Mouse (Mus musculus) brain, embryonic 18.5 days (tissue): ENCODE measurements around the gene Pigz.
"Not testable (repeated sequence)": the region's sequence is repeated elsewhere in the genome, so short reads cannot be mapped to it uniquely, and the experiment has no call there.

ENCODE experiments used
- DNase-seq: peaks from one replicate; pipeline ENCODE4 v3.0.0-alpha.2; 2012; ENCODE audit warnings: low read depth, low spot score

The Pigz gene

DNA sequence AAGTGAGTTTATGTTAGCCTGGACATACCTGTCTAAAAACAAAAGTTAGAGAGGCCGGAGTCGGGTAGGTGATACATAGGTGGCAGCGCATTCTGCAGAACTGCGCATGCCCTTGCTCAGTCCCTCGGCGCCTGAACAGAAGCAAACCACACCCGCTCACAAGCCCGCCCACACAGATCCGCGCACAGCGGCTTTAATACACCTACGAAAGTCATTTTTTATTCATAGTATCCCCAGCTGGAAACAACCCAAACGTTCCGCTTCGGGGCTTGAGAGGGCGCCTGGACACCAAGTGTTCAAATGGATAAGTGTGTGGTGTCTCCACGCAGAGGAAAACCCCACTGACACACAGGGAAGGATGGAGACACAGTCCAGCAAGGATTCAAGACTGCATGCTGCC lies 2.3 kb upstream of the Pigz start:
- DNase-seq, result no peak

DNA sequence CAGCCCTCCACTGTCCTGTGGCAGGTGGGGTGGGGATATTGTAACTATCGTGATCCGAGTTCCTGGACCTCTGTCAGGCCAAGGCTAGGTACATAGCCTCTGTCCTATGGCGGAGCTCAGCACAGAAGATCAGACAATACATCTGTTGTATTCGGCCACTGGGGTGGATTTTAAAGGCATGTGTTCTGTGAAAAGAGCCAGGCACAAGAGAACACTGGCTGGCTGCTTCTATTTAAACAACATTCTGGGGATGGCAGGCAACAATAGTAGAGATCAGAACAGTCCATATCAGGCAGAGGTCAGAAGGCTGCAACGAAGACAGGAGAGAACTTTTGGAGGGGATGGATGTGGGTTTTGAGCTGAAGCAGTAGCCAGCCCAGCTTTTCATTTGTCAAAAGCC lies 1.4 kb upstream of the Pigz start:
- DNase-seq, result no peak

DNA sequence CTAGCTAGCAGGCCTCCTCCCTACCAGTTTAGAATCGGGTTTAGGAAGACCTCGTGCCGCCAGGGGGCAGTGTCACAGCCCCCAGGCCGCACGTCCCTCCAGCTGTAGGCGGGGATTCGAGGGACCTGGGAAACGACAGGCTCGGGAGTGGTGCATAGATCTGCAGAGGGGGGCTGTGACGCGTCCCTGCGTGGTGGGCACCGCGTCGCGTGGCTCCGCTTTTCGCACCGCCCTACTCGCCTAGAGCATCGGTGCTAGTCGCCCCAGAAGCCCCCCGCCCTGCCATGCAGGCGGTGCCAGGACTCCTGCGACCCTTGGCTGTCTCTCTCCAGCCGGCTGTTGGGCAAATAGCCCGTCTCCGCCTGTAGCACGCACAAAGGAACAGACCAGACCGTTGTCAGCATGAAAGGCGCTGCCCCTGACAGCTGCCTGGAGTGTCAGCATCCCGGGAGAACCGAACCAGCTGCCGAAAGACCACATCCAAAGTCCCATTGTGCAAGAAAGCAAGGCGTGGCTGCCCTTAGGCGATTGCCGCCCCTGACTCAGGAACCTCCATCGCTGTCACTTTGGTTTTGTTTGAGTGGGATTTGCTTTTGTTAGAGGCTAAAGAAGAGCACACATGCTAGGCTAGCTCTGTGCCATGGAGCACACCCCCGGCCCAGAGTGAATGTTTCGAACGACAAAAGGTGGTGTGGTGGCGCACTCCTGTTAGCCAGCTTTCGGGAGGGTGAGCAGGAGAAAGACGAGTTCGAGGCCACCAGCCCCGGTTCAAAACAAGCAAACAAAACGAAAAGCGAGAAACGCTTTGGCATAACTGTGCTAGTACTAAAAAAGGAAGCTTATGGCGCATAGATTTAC lies 582 bp upstream of the Pigz start:
- peak; percentile 94 for DNase-seq

DNA sequence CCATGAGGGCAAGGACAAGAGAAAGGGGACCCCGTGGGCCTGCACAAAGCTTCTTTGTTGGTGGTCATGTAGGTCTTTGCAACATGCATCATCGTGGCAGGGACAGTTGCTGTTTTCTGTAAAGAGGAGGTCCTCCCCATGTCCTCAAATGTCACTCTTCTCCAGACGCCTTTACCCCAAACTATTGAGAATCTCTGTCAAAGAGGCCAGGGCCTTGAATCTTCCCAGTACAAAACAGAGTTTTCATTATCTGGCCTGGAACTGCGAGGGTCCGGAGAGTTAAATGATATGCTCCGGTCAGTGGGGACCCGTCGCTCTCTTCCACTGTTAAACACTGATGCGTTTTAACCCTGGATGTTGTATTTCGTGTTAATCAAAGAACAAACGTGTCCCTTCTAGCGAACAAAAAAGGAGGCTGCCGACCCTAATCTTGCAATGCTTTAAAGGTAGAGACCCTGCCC lies 929 bp downstream of the Pigz start:
- DNase-seq, result no peak

DNA sequence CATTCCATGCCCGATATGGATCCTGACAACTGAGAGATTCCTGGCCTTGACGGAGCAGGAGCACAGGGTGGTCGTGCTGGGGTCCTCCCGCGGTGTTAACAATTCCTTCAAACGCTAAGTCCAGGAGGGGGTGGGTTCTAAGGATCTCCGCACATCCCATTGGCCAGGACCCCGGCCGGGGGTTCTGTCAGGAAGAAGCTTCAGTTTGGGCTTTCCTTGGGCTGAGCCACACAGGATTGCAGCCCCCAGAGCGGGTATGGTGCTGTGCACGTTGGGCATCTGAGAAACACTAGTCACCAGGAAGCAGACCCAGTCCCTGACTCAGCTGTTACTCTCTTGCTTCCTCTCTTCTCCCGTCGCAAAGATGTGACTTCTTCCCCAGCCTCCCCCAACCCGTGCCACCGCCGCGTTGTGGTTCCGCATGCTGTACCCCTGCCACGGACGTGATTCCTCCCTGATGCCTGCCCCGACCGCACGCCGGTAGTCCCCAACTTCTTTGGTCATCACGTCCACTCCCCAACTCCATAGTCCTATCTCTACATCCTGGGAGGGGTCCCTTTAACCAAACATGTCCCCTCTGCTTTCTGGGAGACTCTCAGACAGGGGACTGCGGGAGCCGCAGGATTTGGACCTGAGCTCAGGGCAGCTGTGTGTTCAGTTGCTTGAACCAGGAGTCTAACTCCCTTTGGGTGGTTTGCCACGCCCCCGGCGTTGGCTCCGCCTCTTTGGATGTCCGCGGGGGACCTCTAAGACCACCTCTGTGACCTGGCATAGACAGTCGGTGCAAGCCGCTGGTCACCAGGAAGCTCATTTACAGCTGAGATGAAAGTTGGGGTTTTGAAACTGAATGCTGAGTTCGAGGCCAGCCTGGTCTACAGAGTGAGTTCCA lies 1.7 kb downstream of the Pigz start:
- DNase-seq, result no peak

DNA sequence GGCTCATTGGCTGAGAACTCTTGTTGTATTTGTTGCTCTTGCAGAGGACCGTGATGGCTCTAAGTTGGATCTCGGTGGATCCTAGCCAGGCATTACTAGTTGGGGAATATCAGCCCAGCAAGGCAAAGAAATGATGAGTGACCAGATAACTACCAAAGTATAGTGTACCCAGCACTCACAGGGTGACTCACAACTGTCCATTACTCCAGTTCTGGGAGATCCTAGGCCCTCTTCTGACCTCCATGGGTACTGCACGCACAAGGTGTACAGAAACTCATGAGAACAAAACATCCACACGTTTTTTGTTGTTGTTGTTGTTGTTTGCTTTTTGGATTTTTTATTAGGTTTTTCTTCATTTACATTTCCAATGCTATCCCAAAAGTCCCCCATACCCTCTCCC lies 2.9 kb downstream of the Pigz start:
- DNase-seq, result no peak

DNA sequence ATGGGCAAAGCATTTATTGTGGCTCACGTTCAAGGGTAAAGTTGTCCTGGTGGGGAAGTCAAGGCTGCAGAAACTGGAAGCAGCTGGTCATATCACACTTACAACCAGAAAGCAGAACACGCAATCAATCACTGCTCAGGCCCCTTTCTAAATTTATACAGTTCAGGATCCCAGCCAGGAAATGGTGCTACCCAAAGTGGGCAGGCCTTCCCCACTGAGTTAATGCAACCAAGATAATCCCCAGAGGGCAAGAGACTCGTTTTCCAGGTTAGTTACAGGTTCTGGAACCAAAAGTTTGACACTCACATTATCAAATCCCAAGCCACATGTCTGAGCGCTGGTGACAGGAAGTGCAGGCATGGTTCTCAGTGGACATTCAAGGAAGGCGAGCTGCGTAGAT lies 5.2 kb downstream of the Pigz start:
- no peak for DNase-seq

DNA sequence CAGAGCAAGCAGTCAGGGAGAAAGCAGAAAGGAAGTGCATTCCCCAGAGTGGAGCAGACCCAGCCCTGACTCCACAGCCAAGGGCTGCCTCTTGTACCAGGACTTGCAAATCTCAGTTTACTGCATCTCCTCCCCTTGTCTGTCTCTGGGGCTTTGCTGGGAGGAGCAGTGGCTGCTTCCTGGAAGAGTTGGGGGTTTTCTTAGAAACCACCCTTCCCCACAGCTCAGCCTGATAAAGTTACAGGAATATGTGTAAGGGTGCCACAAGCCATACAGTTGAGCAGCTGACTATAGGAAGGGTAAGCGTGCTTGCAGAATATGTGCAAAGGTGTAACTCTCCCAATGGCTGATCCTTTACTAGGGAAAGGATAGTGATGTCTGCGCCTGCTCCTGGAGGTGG lies 6.9 kb downstream of the Pigz start:
- DNase-seq, result no peak

DNA sequence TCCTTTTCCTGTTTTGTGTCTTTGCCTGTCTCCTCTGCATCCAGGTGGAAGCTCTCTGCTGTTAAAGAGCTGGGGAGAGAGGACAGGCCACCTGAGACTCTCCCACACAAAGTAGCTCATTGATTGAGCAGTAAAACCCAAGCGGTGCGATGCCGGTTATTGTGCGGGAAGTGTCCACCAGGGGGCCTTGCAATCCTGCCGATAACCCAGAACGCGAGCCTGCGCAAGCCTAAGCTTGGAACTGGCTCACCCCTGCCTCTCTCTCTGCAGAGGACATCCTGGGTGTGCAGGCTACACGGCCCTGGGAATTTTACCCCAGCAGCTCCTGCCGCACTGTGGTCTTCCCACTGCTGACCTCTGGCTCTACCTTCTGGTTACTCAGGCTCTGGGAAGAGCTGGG lies 10.3 kb downstream of the Pigz start:
- no peak for DNase-seq

DNA sequence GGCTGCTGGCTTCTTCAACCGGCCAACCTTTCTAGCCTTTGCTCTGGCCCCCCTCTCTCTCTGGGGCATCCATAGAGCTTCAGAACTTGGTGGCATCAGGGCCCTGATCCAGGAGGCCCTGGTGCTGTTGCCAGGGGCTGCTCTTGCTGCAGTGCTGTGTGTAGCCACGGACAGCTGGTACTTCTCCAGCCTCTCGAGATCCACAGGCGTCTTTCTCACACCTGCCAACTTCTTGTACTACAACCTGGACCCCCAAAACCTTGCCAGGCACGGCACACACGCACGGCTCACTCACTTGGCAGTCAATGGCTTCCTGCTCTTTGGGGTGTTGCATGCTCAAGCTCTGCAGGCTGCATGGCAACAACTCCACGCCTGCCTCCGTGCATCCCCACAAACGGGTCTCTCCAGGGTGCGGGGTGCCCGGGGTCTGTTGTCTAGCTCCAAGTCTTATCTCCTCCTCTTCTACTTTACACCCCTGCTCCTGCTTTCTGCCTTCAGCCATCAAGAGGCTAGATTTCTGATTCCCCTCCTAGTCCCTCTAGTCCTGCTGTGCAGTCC lies 11.1 kb downstream of the Pigz start:
- DNase-seq, result no peak

DNA sequence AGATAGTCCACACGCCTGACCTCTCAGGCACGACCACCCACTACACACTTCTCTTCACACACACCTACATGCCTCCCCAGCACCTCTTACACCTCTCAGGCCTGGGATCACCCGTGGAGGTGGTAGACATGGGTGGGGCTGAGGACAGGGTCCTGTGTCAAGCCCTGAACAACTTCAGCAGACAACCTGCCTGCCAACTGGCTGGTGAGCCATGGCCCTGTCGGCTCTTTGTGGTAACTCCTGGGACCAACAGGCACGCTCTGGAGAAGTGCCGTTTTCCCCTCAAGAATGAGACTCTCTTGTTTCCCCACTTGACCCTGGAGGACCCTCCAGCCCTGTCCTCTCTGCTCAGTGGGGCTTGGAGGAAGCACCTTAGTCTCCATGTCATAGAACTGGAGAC lies 11.7 kb downstream of the Pigz start:
- DNase-seq, result no peak

DNA sequence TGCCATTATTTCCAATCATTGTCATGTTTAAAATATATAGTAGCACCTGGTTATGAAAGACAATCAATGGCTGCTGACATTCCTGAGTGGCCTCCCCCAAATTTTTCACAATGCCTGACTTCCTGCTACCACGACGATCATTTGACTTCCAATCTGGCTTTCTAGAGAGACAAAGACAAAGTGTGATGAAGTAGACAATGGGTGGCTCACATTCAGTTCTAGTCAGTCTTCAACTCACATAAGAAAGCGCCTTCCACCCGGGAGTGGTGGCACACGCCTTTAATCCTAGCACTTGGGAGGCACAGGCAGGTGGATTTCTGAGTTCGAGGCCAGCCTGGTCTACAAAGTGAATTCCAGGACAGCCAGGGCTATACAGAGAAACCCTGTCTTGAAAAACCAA lies 12.3 kb downstream of the Pigz start:
- not testable (repeated sequence) for DNase-seq

DNA sequence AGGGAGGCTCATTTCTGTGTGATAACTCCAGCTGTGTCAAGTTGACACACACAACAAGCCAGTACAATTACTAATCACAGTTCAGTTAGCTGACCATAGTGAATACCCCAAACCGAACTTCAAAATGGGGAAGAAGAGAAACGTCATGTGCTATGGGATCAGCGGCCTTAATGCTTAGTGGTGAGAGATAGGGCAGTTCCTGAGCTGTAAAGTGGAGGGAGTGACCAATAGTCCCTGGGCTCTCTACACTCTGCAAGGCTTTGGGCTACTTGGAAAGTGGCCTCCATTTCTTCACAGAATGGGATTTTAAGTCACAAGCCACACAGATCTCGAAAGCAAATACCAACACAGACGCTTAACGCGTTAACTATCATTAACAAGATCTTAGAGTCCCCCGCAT lies 13.7 kb downstream of the Pigz start:
- no peak for DNase-seq

DNA sequence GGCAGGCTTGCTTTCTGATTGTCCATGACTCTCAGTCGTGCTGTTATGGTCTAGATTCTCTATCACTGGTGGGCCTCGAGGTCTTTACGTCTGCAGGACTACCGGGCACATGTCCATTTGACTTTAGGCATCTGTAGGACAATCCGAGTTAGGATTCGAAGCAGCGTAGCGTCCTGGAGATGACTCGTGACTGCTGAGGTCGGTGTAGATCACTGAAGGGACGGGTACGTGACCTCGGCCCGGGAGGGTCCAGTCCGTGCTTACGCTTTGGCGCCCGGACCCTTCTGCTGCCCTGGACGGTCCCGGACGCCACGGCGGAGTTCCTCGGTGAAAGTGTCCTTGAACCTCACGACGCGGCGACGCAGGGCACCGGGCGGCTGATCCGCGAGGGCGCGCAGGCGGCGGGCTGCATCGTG lies 14.3 kb downstream of the Pigz start:
- no peak for DNase-seq

DNA sequence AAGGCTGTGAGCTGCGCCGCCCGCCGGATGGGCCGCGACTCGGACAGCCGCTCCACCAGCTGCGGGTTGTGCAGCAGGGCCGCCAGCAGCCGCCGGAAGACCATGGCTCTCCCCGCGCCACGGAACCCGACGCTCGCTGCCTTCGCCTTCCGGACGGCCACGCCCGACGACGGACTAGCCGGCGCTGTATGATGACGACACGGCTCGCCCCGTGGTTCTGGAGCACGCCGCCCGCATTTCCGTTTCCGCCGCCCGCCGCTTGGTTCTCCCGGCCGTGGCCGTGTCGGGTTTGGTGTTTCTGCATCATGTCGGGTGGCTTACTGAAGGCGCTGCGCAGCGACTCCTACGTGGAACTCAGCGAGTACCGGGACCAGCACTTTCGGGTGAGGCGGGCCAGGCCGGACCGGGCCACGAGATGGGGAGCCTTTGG lies 14.7 kb downstream of the Pigz start, which contains the start of the genes 0610012G03Rik and Ncbp2:
Gene 0610012G03Rik (minus strand): TSS at position 150 of the 430 bp plus-strand sequence.
Gene Ncbp2 (plus strand): TSS at position 169 of the 430 bp plus-strand sequence.
- DNase-seq, result peak; percentile 87

DNA sequence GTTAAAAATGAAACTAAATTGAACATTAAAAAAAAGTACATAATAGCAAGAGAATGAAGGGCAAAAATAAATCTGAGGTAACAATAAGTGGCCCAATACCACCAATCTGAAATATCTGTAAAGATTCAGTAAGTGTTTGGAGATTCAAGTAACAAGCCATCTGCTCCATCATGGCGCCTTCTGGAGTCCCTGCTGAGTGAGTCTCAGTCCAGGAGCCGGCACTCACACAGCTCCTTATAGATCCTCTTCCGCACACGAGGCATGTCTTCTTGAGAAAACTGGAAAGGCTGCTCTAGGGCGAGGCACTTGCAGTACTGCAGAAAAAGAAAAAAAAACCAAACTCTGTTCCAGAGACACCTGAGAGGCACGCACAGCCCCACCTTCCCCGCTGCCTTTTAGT lies 29.6 kb downstream of the Pigz start:
- peak; percentile 42 for DNase-seq

DNA sequence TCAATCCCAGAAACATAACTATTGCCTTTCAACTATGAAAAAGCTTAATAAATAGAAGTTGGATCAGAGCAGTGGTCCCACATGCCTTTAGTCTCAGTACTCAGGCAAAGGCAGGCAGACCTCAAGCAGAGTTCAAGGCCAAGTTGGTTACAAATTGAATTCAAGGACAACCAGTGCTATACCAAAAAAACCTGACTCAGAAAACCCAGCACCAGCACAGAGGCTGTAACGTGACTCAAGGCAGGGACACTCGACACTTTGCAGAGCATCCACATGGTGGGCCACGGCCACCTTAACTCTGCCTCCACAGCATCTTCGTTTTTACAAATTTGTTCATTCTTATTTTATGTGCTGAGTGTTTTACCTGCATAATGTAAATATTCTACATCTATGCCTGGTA lies 41.6 kb downstream of the Pigz start:
- DNase-seq, result no peak

DNA sequence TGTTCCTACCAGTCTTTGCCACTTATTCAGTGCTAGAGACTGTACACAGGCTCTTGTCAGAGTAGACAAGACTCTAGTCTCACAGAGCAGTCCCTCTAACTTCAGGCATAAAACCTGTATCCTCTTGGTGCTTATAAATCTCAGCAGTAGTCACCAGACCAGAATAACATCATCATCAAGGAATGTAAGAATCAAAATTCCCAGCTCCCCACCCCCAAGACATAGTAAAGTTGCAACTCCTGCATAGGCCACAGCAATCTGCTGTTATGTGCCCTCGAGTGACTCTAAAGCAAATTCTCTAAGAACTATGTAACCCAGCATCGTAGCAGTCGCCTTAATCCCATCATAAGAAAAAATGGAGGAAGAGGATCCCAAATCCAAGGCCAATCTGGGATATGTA lies 45.9 kb downstream of the Pigz start:
- DNase-seq, result no peak

DNA sequence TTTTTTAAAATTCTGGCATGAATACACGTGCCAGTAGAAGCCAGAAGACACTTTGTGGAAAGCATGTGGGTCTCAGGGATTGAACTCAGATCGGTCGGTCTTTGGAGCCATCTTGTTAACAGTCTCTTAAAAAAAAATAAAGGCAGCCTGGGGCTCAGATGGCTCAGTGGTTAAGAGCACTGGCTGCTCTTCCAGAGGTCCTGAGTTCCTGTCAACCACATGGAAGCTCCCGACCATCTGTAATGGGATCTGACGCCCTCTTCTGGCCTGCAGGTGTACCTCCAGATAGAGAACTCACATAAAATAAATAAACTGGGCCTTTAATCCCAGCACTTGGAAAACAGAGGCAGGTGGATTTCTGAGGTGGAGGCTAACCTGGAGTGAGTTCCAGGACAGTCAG lies 47.3 kb downstream of the Pigz start:
- no peak for DNase-seq

DNA sequence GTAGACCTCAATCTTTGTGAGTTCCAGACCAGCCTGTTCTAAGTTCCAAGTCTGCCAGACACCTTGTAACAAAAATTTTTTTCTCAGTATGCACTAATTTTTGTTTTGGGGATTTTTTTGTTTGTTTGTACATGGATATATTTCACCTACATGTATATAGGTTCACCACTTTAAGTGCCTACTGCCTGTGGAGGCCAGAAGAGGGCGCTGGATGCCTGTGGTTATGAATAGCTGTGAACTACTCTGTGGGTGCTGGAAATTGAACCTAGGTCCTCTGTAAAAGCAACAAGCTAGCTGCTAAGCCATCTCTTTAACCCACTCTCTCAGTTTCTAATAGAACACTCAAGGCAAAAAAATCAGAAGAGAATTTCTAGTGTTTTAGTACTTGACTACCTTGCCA lies 58.4 kb downstream of the Pigz start:
- DNase-seq, result no peak

DNA sequence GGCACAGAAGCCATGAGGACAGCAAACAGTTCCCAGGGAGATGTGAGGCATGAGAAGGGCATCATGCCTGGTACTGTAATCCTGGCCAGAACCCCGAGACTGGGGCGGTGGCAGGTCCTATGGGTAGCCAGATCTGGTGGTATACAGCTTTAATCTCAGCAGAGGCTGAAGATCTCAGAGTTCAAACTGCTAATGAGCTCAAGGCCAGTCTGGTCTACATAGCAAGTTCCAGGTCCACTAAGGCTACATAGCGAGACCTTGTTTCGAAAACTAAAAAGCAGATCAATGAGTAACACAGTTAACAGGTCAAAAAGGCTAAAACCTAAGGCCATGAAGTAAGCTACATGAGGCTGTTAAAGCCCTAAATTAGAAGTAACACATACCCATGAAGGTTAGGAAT lies 59.5 kb downstream of the Pigz start:
- no peak for DNase-seq

DNA sequence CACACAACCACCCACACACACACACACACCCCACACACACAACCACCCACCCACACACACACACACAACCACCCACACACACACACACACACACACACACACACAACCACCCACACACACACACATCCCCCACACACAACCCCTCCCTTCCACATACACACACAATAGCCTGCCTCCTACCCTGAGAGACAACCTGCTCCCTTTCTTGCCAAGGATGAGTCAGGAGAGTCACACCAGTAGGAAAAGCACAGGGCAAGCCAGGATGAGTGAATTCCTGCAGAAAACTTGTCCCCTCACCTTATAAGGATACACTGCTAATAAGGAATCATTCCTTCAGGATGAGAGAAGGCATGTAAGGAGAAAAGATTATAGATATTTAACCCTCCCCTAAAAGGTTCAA lies 60.3 kb downstream of the Pigz start:
- DNase-seq, result no peak
